Mouse (Mus musculus) right cerebral cortex, postnatal 25 days (tissue): ENCODE results near the gene Olfr917.

Source experiments
- DNase-seq: peaks from one replicate; pipeline ENCODE4 v3.0.0; 2022

The Olfr917 gene

GRCm38 (mm10) chr9:38665742-38666141, at the start of gene Olfr917:
Olfr917 (minus strand) TSS chr9:38665842.
- DNase-seq, result no peak

DNA sequence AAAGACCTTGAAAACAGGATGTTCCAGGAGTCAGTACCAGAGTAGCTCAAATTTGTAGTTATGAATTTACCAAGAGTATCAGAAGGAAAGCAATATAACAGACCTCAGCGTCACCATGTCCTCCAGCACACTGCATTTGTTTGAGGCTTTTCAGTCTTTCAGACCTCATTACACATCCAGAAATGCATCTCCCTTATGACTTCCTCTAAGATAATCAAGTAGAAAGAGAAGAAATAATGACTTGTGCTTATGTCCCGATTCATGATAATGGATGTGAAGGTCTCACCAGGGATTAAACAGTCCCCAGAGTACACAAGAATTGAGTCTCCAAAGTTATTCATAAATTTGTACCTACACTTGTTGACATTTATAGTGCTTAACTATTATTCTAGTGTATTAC, 8.9 kb upstream of the Olfr917 start, which contains the start of gene Olfr918:
Gene Olfr918, minus strand, starts transcription at position 101 of the 400 bp plus-strand sequence.
- DNase-seq, result no peak

DNA sequence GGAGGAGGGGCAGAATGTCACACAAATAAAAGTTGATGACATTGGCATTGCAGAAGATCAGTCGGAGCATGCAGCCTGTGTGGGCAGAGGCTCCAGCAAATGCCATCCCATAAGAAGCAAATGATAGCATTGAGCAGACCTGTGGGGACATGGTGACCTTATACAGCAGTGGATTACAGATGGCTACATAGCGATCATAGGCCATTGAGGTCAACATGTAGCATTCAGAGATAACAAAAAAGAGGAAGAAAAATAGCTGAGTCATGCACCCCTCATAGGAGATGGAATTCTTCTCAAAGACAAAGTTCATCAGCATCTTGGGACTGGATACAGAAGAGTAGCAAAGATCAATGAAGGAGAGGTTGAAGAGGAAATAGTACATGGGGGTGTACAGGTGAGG, 7.2 kb upstream of the Olfr917 start:
- DNase-seq, result no peak

GRCm38 (mm10) chr9:38659775-38660174, 5.9 kb downstream of the Olfr917 start, which contains the start of gene Olfr916:
Olfr916 (minus strand) TSS chr9:38659875.
- no peak for DNase-seq

DNA sequence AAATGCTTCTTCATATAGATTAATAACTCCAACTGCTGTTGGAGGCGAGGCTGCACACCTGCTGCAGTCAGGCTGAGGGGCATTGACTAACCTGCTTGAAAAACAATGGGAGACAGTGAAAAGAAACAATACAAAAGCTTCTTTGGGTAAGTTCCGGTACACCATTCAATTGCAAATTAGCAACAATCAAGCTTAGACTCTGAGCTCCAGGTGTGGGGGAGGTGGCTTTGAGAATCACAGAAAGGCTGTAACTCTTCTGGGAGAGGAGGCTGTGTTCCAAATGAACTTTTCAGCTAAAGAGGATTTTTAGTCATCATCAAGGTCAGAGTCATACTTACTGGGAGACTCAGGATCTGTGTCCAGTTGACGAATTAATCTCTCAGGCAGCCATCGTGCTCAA, 33.2 kb downstream of the Olfr917 start:
- DNase-seq, result no peak
